Mouse (Mus musculus) testis, postnatal 14 days (tissue): Measurements from ENCODE around the gene Ccl8.

ENCODE experiments used
- DNase-seq: peaks from one replicate; pipeline ENCODE4 v3.0.0; 2021; ENCODE audit warnings: low spot score

Ccl8 gene

GRCm38 (mm10) chr11:82114885-82115284, at the start of gene Ccl8:
Gene Ccl8 (plus strand): TSS chr11:82115185.
- DNase-seq: no peak

GRCm38 (mm10) chr11:82066953-82067571, 47.9 kb upstream of the Ccl8 start:
- DNase-seq: no peak

GRCm38 (mm10) chr11:82071076-82071475, 43.9 kb upstream of the Ccl8 start:
- no peak for DNase-seq

GRCm38 (mm10) chr11:82072374-82072773, 42.6 kb upstream of the Ccl8 start:
- no peak for DNase-seq

- DNase-seq: no peak
These were observed 42.0 kb upstream of the Ccl8 start for GRCm38 (mm10) chr11:82072984-82073383.

- DNase-seq: no peak
These were observed 41.3 kb upstream of the Ccl8 start for GRCm38 (mm10) chr11:82073686-82074085.

- no peak for DNase-seq
These were observed 38.0 kb upstream of the Ccl8 start for GRCm38 (mm10) chr11:82077031-82077430.

- DNase-seq: no peak
These were observed 36.8 kb upstream of the Ccl8 start for GRCm38 (mm10) chr11:82078136-82078730.

- DNase-seq: no peak
These were observed 34.1 kb upstream of the Ccl8 start for GRCm38 (mm10) chr11:82080865-82081264.

- DNase-seq: no peak
These were observed 30.6 kb upstream of the Ccl8 start for GRCm38 (mm10) chr11:82084360-82084759.

- no peak for DNase-seq
These were observed 15.3 kb upstream of the Ccl8 start for GRCm38 (mm10) chr11:82099511-82100323.

- no peak for DNase-seq
These were observed 13.9 kb upstream of the Ccl8 start for GRCm38 (mm10) chr11:82101087-82101486.

- no peak for DNase-seq
These were observed 13.5 kb upstream of the Ccl8 start, which contains the start of gene Ccl12 for GRCm38 (mm10) chr11:82101529-82101928. Gene Ccl12 (plus strand): TSS chr11:82101845.

GRCm38 (mm10) chr11:82109611-82110010, 5.4 kb upstream of the Ccl8 start:
- no peak for DNase-seq

GRCm38 (mm10) chr11:82110372-82111248, 4.4 kb upstream of the Ccl8 start:
- no peak for DNase-seq

- no peak for DNase-seq
These were observed 1.1 kb downstream of the Ccl8 start for GRCm38 (mm10) chr11:82116041-82116440.

- DNase-seq: no peak
These were observed 18.0 kb downstream of the Ccl8 start for GRCm38 (mm10) chr11:82132977-82133376.

GRCm38 (mm10) chr11:82136196-82136595, 21.2 kb downstream of the Ccl8 start:
- DNase-seq: no peak

- no peak for DNase-seq
These were observed 24.6 kb downstream of the Ccl8 start for GRCm38 (mm10) chr11:82139492-82140094.

GRCm38 (mm10) chr11:82159126-82159525, 44.1 kb downstream of the Ccl8 start:
- DNase-seq: no peak

GRCm38 (mm10) chr11:82163285-82163684, 48.3 kb downstream of the Ccl8 start:
- DNase-seq: peak; percentile 21
